Mouse (Mus musculus): Measurements from ENCODE around the gene Il11ra1. TPM values are rescaled to one million over a fixed set of nuclear protein-coding genes. Genes with fewer than 3 reads are reported as not detected.
"Not testable (repeated sequence)": the region's sequence is repeated elsewhere in the genome, so short reads cannot be mapped to it uniquely, and the experiment has no call there.

Il11ra1 gene
- polyA plus RNA-seq, 1 experiment from 2014 or later, result 317 TPM

- not testable (repeated sequence) for ATAC-seq (ENCODE audit: low read depth); DNase-seq (ENCODE audit: low spot score); H3K4me1 ChIP-seq (ENCODE audit: control insufficient read depth, insufficient read depth, low read length); H3K27ac ChIP-seq (replicated peaks; ENCODE audit: low read depth, low read length); H3K27me3 ChIP-seq (replicated peaks; ENCODE audit: control insufficient read depth, insufficient read depth, low read length); H3K9ac ChIP-seq (ENCODE audit: low read depth, low read length); H3K9me3 ChIP-seq (ENCODE audit: control insufficient read depth, low read length); H3K36me3 ChIP-seq (ENCODE audit: control insufficient read depth, insufficient read depth, low read length)
- peak overlapping the region; percentile 34; the same call in 1 of the 2 replicates for H3K4me2 ChIP-seq (ENCODE audit: low read depth, low read length)
- 0% methylated on average over 5 of the region's 38 CpGs for WGBS
- peak overlapping the region; percentile 22; the same call in 1 of the 2 replicates for H3K4me3 ChIP-seq (ENCODE audit: low read depth, low read length)
These were observed 4.0 kb upstream of the Il11ra1 start for GRCm38 (mm10) chr4:41695800-41696199.

DNA sequence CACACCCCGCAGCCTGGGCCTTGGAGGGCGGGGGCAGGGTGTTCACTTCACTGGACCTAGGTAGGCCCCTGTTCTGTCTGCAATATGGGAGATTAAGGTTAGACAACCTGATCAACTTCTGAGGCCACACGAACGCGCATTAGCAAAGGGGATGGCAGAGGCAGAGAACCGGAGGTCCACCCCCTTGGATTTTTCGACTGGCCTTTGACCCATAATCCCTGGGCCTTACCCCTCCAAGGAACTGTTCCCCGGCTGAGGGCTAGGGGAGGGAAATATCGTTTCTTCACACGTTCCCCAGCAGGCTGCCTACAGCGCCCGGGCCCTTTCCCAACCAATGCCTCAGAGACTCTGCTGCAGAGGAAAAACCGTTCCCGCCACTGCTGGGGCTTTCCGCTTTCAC, 3.3 kb upstream of the Il11ra1 start:
- H3K27me3 ChIP-seq (replicated peaks; ENCODE audit: control insufficient read depth, insufficient read depth, low read length); H3K4me2 ChIP-seq (ENCODE audit: low read depth, low read length); H3K36me3 ChIP-seq (ENCODE audit: control insufficient read depth, insufficient read depth, low read length); H3K27ac ChIP-seq (replicated peaks; ENCODE audit: low read depth, low read length); H3K9me3 ChIP-seq (ENCODE audit: control insufficient read depth, low read length); ATAC-seq (ENCODE audit: low read depth); H3K4me3 ChIP-seq (ENCODE audit: low read depth, low read length); H3K4me1 ChIP-seq (ENCODE audit: control insufficient read depth, insufficient read depth, low read length); DNase-seq (ENCODE audit: low spot score); H3K9ac ChIP-seq (ENCODE audit: low read depth, low read length): not testable (repeated sequence)
- 6% methylated on average over 6 of the region's 15 CpGs for WGBS

DNA sequence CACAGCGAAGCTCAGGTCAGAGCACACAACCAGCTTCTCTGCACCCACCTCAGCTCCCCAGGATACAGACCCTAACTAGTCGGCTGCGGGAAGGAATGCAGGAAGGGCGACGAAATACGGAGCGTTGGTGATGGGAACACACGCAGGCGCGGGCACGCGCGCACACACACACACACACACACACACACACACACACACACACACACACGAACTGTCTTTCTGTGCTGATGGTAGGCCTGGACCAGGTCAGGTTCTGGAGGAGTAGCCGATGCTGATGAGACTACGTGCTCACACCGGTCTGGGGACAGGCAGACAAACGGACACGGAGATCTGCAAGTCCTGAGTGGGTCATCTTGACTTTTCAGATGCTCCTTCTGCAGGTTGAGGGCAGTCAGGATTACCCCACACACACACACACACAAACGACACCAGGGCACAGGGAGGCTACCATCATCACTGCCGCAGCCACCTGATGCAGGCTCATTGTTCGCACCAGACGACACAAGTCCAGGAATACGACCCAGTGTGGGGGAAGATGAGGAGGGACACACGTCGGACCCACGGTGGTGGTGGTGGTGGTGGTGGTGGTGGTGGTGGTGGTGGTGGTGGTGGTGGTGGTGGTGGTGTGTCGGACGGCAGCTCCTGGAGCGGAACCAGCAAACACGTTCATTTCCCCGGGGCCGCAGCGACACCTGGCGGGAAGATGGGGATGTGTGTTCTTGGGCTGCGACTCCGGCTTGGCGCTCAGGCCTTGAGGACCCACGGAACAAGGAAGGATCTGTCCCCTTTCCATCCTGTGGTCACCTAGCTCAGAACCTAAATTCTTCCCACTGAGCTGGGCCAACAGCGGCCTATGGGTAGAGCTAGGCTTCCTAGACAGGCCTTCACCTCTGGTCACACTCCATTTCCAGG, 2.6 kb upstream of the Il11ra1 start, which contains the start of gene Cntfr:
Cntfr (minus strand) TSS at position 160 of the 912 bp plus-strand sequence.
- ATAC-seq (ENCODE audit: low read depth); H3K4me2 ChIP-seq (ENCODE audit: low read depth, low read length); H3K9me3 ChIP-seq (ENCODE audit: control insufficient read depth, low read length); H3K27ac ChIP-seq (replicated peaks; ENCODE audit: low read depth, low read length); H3K27me3 ChIP-seq (replicated peaks; ENCODE audit: control insufficient read depth, insufficient read depth, low read length); H3K4me1 ChIP-seq (ENCODE audit: control insufficient read depth, insufficient read depth, low read length); DNase-seq (ENCODE audit: low spot score); H3K4me3 ChIP-seq (ENCODE audit: low read depth, low read length); H3K9ac ChIP-seq (ENCODE audit: low read depth, low read length); H3K36me3 ChIP-seq (ENCODE audit: control insufficient read depth, insufficient read depth, low read length): not testable (repeated sequence)
- WGBS, result 3% methylated on average over 24 of the region's 40 CpGs

DNA sequence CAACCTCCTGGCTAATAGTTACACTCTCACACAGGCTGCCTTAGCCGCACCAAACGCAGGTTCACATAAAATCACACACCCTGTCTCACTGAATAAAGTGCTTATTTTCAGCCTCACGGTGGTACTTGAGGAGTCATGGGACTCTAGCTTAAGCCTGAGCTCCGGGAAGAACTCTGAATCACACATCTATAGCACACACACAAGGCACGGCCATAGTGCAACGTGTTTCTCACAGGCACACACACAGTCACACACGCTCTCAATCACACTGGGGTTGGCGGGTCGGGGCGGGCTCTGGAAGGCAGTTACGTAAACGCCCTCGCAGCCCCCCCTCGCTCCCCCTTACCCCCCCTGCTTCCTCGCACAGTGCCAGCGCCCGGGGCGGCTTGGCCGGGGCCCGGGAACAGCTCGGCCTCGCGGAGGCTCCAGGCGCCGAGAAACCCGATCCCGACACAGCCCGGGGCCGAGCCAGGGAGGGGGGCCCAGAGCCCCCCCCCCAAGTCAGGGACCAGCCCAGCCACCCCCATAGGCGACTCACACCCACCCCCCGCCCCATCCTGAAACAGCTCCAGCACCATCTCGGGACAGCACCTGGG, 1.3 kb upstream of the Il11ra1 start:
- H3K27ac ChIP-seq (replicated peaks; ENCODE audit: low read depth, low read length), result not testable (repeated sequence)
- 0% methylated on average over 9 of the region's 32 CpGs for WGBS

GRCm38 (mm10) chr4:41700224-41700623, 435 bp downstream of the Il11ra1 start:
- H3K27me3 ChIP-seq (replicated peaks; ENCODE audit: control insufficient read depth, insufficient read depth, low read length); ATAC-seq (ENCODE audit: low read depth); H3K9me3 ChIP-seq (ENCODE audit: control insufficient read depth, low read length); H3K4me3 ChIP-seq (ENCODE audit: low read depth, low read length); H3K9ac ChIP-seq (ENCODE audit: low read depth, low read length); H3K27ac ChIP-seq (replicated peaks; ENCODE audit: low read depth, low read length); H3K4me1 ChIP-seq (ENCODE audit: control insufficient read depth, insufficient read depth, low read length); DNase-seq (ENCODE audit: low spot score); H3K36me3 ChIP-seq (ENCODE audit: control insufficient read depth, insufficient read depth, low read length); H3K4me2 ChIP-seq (ENCODE audit: low read depth, low read length): not testable (repeated sequence)
- WGBS, result 57% methylated on average over 1 of the region's 8 CpGs

More for the DNA sequence above, 1.3 kb upstream of the Il11ra1 start:
- not testable (repeated sequence) for H3K9ac ChIP-seq (ENCODE audit: low read depth, low read length); H3K4me1 ChIP-seq (ENCODE audit: control insufficient read depth, insufficient read depth, low read length); H3K36me3 ChIP-seq (ENCODE audit: control insufficient read depth, insufficient read depth, low read length); ATAC-seq (ENCODE audit: low read depth); H3K4me3 ChIP-seq (ENCODE audit: low read depth, low read length); DNase-seq (ENCODE audit: low spot score); H3K27me3 ChIP-seq (replicated peaks; ENCODE audit: control insufficient read depth, insufficient read depth, low read length); H3K9me3 ChIP-seq (ENCODE audit: control insufficient read depth, low read length)
- peak overlapping the region; percentile 26 for H3K4me2 ChIP-seq (ENCODE audit: low read depth, low read length)

- not testable (repeated sequence) for H3K27me3 ChIP-seq (replicated peaks; ENCODE audit: control insufficient read depth, insufficient read depth, low read length); DNase-seq (ENCODE audit: low spot score); H3K27ac ChIP-seq (replicated peaks; ENCODE audit: low read depth, low read length); H3K4me2 ChIP-seq (ENCODE audit: low read depth, low read length); ATAC-seq (ENCODE audit: low read depth); H3K9ac ChIP-seq (ENCODE audit: low read depth, low read length); H3K4me3 ChIP-seq (ENCODE audit: low read depth, low read length); H3K9me3 ChIP-seq (ENCODE audit: control insufficient read depth, low read length); H3K36me3 ChIP-seq (ENCODE audit: control insufficient read depth, insufficient read depth, low read length)
- 75% methylated on average over 2 of the region's 2 CpGs for WGBS
- peaks cover 14% of the 10 kb centered on the region; the same call in 1 of the 2 replicates for H3K4me1 ChIP-seq (ENCODE audit: control insufficient read depth, insufficient read depth, low read length)
These were observed 2.4 kb downstream of the Il11ra1 start for GRCm38 (mm10) chr4:41702226-41702625.

DNA sequence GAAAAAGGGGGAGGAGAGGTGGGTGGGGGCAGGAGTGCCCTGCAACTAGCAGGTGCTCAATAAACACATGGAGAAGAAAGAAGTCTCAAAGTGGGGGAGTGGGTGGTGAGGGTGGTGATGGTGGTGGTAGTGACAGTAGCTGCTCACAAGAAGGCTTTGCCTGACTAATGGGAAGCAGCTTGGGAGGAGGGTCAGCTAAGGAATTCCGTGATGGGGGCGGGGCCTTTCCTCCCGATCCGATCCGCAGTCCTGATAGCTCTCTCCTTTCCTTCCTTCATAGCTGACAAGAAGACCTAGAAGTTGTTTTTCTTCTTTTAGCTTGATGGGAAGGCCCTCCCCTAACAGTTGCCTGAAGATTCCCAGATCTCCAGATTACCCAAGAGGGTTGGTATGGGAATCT, 4.9 kb downstream of the Il11ra1 start:
- ATAC-seq (ENCODE audit: low read depth), result no peak
- Histone ChIP-seq H3K4me2 (ENCODE audit: low read depth, low read length) (no peak overlapping the region), H3K4me1 (ENCODE audit: control insufficient read depth, insufficient read depth, low read length) (peaks cover 17% of the 10 kb centered on the region; the same call in 1 of the 2 replicates), H3K36me3 (ENCODE audit: control insufficient read depth, insufficient read depth, low read length) (no peaks in the 10 kb centered on the region), H3K27ac (replicated peaks; ENCODE audit: low read depth, low read length) (no peak overlapping the region), H3K9ac (ENCODE audit: low read depth, low read length) (no peak overlapping the region), H3K9me3 (ENCODE audit: control insufficient read depth, low read length) (no peaks in the 10 kb centered on the region), H3K4me3 (ENCODE audit: low read depth, low read length) (no peak overlapping the region), H3K27me3 (replicated peaks; ENCODE audit: control insufficient read depth, insufficient read depth, low read length) (0 out of 2 replicates have a peak, but pooled peaks cover 6% of the 10 kb centered on the region)
- no peak for DNase-seq (ENCODE audit: low spot score)
- 3% methylated on average over 5 of the region's 5 CpGs for WGBS

DNA sequence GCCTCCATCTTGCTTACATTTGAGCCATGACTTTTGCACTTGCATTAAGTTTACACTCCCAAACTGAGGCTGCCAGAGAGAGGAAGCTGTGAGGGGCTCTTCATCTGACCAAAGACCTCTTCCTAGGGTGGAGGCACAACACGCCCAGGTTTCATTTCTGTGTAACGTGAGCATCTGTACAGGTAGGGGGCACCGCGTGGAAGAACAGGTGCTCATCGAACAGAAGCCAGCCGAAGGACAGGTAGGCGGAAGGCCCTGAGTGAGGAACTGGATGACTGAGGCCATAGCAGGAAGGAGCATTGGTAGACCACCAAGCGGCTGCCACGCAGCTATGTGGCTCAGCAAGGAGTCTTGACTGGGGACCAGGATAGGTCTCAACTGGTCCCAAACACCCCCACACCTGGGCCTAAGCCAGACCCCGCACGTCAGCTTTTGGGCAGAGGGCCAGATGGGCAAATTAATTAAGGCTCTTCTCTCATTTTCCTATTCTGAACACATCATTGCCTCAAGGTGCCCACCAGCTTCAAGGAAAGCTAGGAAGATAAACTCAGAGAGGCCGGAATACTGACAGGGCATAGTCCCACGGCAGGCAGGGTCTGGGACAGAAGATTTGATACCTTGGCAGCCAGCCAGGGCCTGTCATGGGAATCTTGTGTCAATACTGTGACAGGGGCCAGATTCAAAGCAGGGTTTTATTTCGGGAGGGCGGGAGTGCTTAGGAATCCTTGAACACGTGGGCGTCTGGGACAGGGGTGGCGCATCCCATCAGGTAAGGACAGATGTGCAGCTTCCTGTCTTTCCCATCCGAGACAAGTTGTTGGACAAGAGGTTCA, 6.3 kb downstream of the Il11ra1 start:
- no peak for DNase-seq (ENCODE audit: low spot score)
- Histone ChIP-seq H3K27ac (replicated peaks; ENCODE audit: low read depth, low read length) (no peak overlapping the region), H3K4me1 (ENCODE audit: control insufficient read depth, insufficient read depth, low read length) (peaks cover 17% of the 10 kb centered on the region; the same call in 1 of the 2 replicates), H3K9ac (ENCODE audit: low read depth, low read length) (no peak overlapping the region), H3K36me3 (ENCODE audit: control insufficient read depth, insufficient read depth, low read length) (0 out of 2 replicates have a peak, but pooled peaks cover 8% of the 10 kb centered on the region), H3K4me3 (ENCODE audit: low read depth, low read length) (no peak overlapping the region), H3K9me3 (ENCODE audit: control insufficient read depth, low read length) (no peaks in the 10 kb centered on the region), H3K4me2 (ENCODE audit: low read depth, low read length) (no peak overlapping the region), H3K27me3 (replicated peaks; ENCODE audit: control insufficient read depth, insufficient read depth, low read length) (0 out of 2 replicates have a peak, but pooled peaks cover 6% of the 10 kb centered on the region)
- WGBS, result 55% methylated on average over 19 of the region's 19 CpGs
- no peak for ATAC-seq (ENCODE audit: low read depth)
